Mouse (Mus musculus) hindbrain, embryonic 16.5 days (tissue): ENCODE measurements at regions not wholly inside any gene's neighbourhood (a gene's known extent, or its start where the extent isn't known, plus 50 kb on each side); places are given as distances from the start of the nearest gene placed in this dataset.

Experiments
- ATAC-seq: fragments of 200-750 bp; cut with Nextera tagmentation; 2 replicates; pipeline ENCODE4 v1.8.0; 2017; ENCODE audit warnings: moderate TSS enrichment, moderate library complexity
- H3K27ac ChIP-seq: fragments of 300-500 bp; sonication (generic); 2 replicates; pipeline ENCODE4 v1.5.1; 2014; ENCODE audit warnings: low read depth, mild to moderate bottlenecking, control low read depth, low read length, moderate library complexity
- H3K27me3 ChIP-seq: fragments of 300-500 bp; sonication (generic); replicated peaks from 2 replicates; pipeline ENCODE4 v1.6.1; 2014; ENCODE audit warnings: low read length; ENCODE audit not compliant: control insufficient read depth, insufficient read depth
- H3K36me3 ChIP-seq: fragments of 300-500 bp; sonication (generic); 2 replicates; pipeline ENCODE4 v1.6.1; 2014; ENCODE audit warnings: mild to moderate bottlenecking, low read length, moderate library complexity, mixed read lengths; ENCODE audit not compliant: control insufficient read depth, insufficient read depth
- H3K4me1 ChIP-seq: fragments of 300-500 bp; sonication (generic); 2 replicates; pipeline ENCODE4 v1.6.1; 2014; ENCODE audit warnings: low read depth, low read length; ENCODE audit not compliant: control insufficient read depth, insufficient read depth
- H3K4me2 ChIP-seq: fragments of 300-500 bp; sonication (generic); 2 replicates; pipeline ENCODE4 v1.6.1; 2014; ENCODE audit warnings: mild to moderate bottlenecking, low read length, control low read depth, moderate library complexity
- H3K4me3 ChIP-seq: fragments of 300-500 bp; sonication (generic); 2 replicates; pipeline ENCODE4 v1.5.1; 2014; ENCODE audit warnings: mild to moderate bottlenecking, low read length, control low read depth, moderate library complexity
- H3K9ac ChIP-seq: fragments of 300-500 bp; sonication (generic); 2 replicates; pipeline ENCODE4 v1.6.1; 2014; ENCODE audit warnings: low read depth, mild to moderate bottlenecking, control low read depth, low read length, moderate library complexity
- H3K9me3 ChIP-seq: fragments of 300-500 bp; sonication (generic); 2 replicates; pipeline ENCODE4 v1.6.1; 2014; ENCODE audit warnings: mild to moderate bottlenecking, low read length, moderate library complexity; ENCODE audit not compliant: control insufficient read depth
- WGBS: fragments of 180-500 bp; shearing (Covaris S2); extraction: QIAGEN DNeasy Blood & Tissue Kit; methylation state at CpG from one replicate; pipeline ENCODE4 v1.1.7; 2014; 5-methylcytosine and 5-hydroxymethylcytosine counted together

GRCm38 (mm10) chr16:95127616-95128015 is 129.7 kb upstream of the Kcnj15 start:
- Histone ChIP-seq H3K9ac (no peak overlapping the region), H3K4me2 (no peak overlapping the region), H3K27ac (no peak overlapping the region), H3K4me3 (no peak overlapping the region), H3K27me3 (no peaks in the 10 kb centered on the region), H3K36me3 (no peaks in the 10 kb centered on the region), H3K9me3 (no peaks in the 10 kb centered on the region), H3K4me1 (0 out of 2 replicates have a peak, but pooled peaks cover 2% of the 10 kb centered on the region)
- WGBS, result 48% methylated on average over 8 of the region's 8 CpGs
- ATAC-seq, result no peak

DNA sequence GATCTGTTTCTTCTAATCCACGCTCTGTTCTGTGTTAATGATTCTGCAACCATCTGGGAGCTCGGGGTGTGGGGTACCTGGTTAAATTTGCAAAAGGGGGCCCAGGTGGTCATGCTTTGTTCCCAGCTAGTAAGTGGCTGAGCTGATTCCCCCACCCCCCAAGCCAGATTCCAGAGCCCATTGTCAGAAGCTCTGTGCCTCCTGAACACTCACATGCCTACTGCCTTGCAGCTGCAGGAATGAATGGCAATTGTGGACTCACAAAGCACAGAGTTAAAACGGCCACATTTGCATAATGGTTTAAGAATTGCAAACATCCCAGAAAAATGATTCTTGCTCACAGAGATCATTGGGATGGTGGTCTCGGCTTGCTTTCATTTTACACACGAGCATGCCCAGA is 125.5 kb upstream of the Kcnj15 start:
- H3K9ac ChIP-seq, result no peak overlapping the region
- ATAC-seq, result peak; percentile 54; the same call in 1 of the 2 replicates
- WGBS, result 33% methylated on average over 5 of the region's 5 CpGs
- H3K27ac ChIP-seq, result 0 out of 2 replicates have a peak overlapping the region, but pooled peaks have one; percentile 19
- no peaks in the 10 kb centered on the region for H3K36me3 ChIP-seq
- no peaks in the 10 kb centered on the region for H3K9me3 ChIP-seq
- H3K4me3 ChIP-seq, result no peak overlapping the region
- no peak overlapping the region for H3K4me2 ChIP-seq
- H3K4me1 ChIP-seq, result 0 out of 2 replicates have a peak, but pooled peaks cover 2% of the 10 kb centered on the region
- H3K27me3 ChIP-seq, result no peaks in the 10 kb centered on the region; the same call in 1 of the 2 replicates

DNA sequence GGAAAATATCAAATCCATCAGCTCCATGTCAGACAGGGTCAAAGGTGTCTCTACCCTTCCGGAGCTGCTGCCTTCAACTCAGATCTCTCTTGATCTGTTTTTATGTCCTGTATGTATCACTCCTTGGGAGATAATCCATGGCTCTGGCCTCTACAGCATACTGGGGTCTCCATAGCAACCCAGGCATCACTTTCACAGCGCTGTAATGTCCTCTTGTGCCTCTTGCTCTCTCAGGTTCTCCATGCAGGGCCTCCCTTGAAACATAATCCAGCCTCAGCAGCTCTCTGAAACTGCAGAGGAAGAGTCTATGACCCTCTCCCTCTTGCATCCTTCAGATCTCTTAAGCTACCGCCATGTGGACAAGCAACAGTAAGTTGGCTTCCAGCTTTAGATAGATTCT is 118.5 kb upstream of the Kcnj15 start:
- WGBS, result 72% methylated on average over 3 of the region's 3 CpGs
- no peak overlapping the region for H3K27ac ChIP-seq
- no peak overlapping the region for H3K4me3 ChIP-seq
- H3K9ac ChIP-seq, result no peak overlapping the region
- no peak overlapping the region for H3K4me2 ChIP-seq
- no peaks in the 10 kb centered on the region for H3K9me3 ChIP-seq
- no peaks in the 10 kb centered on the region; the same call in 1 of the 2 replicates for H3K27me3 ChIP-seq
- H3K36me3 ChIP-seq, result no peaks in the 10 kb centered on the region
- H3K4me1 ChIP-seq, result peaks cover 10% of the 10 kb centered on the region
- ATAC-seq, result no peak

DNA sequence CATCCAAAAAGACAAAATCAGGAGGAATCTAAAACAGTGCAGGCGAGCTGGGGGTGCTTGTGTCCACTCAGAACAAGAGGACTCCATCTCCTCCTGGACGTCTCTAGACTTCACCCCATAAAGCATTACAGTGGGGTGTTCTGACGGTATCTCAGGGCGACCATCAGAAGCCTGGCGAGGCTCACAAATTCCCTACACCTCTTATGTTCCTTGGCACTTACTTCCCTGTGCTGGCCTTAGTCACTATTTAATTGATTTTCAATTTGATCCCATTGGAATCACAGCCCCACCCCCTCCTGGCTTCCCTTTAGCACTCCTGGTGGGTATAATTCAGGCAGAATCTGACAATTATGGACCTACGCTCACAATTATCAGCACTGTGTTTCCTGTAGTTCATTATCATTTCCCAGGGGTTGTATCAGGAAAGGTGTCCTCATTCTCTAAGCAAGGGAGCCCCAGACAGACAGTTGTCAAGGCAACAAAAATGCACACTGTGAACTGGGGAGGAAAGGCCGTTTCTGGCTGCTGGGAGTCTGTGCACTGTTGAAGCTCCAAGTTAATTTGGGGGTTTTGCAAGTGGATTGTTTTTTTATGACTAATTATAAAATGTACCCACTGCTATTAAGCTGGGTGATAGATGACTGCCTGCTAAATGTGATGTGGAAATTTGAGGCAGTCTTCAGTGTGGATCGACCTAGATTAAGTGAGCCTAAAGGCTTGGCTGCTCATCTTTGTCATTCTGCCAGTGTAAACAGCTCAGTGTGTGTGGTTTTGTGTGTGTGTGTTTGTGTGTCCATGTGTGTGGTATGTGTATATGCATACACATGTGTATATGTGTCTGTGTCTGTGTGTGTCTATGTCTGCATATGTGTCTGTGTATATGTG is 115.6 kb upstream of the Kcnj15 start:
- Histone ChIP-seq H3K4me2 (no peak overlapping the region), H3K4me3 (no peak overlapping the region), H3K27me3 (no peaks in the 10 kb centered on the region), H3K27ac (peak overlapping the region; percentile 51), H3K9ac (no peak overlapping the region), H3K36me3 (no peaks in the 10 kb centered on the region), H3K4me1 (peaks cover 10% of the 10 kb centered on the region), H3K9me3 (no peaks in the 10 kb centered on the region)
- WGBS, result 42% methylated on average over 8 of the region's 8 CpGs
- peak; percentile 88 for ATAC-seq

DNA sequence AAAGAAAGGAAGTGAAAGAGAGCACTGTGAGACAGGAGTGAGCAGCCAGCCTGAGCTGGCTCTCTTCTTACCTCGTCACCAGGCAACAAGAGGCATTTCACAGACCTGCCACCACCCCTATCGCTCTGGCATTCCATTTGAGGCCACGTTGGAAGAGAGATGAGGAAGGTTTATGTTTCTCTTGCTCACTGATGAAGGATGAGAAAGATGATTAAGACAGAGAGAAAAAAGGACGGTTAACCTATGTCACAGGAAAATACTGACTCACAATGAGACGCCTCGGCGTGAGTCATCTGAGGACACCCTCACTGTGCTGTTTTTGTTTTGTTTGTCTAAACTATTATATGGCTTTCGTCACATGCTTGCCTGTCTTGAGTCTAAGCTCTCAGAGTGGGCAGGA is 106.9 kb upstream of the Kcnj15 start:
- H3K9me3 ChIP-seq, result no peaks in the 10 kb centered on the region
- WGBS, result 68% methylated on average over 8 of the region's 8 CpGs
- no peaks in the 10 kb centered on the region for H3K27me3 ChIP-seq
- no peak overlapping the region for H3K9ac ChIP-seq
- no peak overlapping the region for H3K4me3 ChIP-seq
- no peaks in the 10 kb centered on the region for H3K36me3 ChIP-seq
- no peak for ATAC-seq
- H3K27ac ChIP-seq, result no peak overlapping the region
- H3K4me1 ChIP-seq, result no peaks in the 10 kb centered on the region
- no peak overlapping the region for H3K4me2 ChIP-seq

DNA sequence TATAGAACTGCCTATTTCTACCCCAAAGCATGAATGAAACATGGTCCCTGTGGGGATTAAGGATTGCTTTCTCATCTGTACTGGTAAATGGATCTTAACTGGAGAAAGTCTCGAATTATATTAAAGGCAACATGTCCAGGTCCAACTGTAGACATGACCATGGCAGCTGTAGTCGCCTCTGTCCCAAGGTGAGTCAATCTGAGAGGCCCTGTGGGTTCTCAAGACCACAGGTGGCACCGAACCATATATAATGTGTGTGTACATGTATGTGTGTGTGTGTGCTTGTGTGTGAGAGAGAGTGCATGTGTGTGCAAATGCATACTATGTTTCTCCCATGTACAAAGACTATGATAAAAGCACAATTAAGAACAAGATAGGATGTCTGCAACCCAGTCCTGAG is 105.9 kb upstream of the Kcnj15 start:
- Histone ChIP-seq H3K4me2 (no peak overlapping the region), H3K9ac (no peak overlapping the region), H3K9me3 (no peaks in the 10 kb centered on the region), H3K27me3 (no peaks in the 10 kb centered on the region), H3K36me3 (no peaks in the 10 kb centered on the region), H3K27ac (no peak overlapping the region), H3K4me1 (no peaks in the 10 kb centered on the region), H3K4me3 (no peak overlapping the region)
- no peak for ATAC-seq
- 80% methylated on average over 3 of the region's 3 CpGs for WGBS

DNA sequence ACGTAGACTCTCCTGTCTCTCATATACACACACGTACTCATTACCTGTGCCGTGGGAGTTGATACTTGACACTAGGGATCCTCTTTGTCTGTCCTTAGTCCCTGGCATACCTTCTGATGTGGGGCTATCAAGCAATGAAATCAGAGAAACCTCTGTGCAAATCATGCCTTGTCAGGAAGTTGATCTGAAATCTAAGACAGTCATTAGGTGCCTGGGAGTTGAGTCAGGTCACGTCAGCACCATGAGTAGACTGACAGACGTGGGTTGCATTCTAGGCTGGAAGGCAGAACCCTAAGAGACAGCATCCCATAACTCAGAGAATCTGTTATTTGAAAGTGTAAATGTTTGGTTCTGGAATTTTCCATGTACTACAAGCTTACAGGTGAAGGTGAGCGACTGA is 105.4 kb upstream of the Kcnj15 start:
- H3K4me1 ChIP-seq, result no peaks in the 10 kb centered on the region
- H3K4me3 ChIP-seq, result no peak overlapping the region
- H3K4me2 ChIP-seq, result no peak overlapping the region
- no peaks in the 10 kb centered on the region for H3K9me3 ChIP-seq
- ATAC-seq, result no peak
- no peak overlapping the region for H3K27ac ChIP-seq
- H3K36me3 ChIP-seq, result no peaks in the 10 kb centered on the region
- 89% methylated on average over 6 of the region's 6 CpGs for WGBS
- no peaks in the 10 kb centered on the region for H3K27me3 ChIP-seq
- H3K9ac ChIP-seq, result no peak overlapping the region

DNA sequence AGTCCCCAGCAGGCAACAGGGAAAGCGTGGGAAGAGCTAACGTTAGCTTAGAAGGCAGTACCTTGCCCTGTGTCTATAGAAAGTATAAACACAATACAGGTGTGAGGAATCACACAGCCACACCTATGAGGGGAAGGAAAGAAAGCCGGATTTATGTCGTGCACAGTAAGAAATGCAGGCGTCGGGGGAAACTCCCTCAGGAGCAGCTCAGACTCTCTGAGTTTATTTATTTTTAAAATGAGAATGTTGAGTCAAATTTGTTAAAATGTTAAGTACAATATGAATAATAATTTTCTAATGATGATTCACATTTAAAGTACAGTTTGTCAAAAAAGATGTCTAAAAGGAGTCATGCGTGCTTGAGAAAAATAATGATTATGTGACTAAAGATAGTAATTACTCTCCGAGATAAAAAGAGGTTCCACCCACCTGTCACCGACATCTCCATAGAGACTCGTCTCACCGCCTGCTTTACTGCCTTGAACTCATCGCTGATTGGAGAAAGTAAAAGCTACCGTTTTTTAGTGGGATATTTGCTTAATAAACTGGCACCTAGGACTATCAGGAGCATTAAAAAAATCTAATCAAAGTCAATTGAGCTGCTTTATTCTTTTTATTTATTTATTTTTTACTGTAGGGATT is 104.5 kb upstream of the Kcnj15 start:
- Histone ChIP-seq H3K36me3 (no peaks in the 10 kb centered on the region), H3K27me3 (no peaks in the 10 kb centered on the region), H3K9me3 (no peaks in the 10 kb centered on the region), H3K4me3 (no peak overlapping the region), H3K4me1 (no peaks in the 10 kb centered on the region), H3K27ac (no peak overlapping the region), H3K9ac (no peak overlapping the region), H3K4me2 (no peak overlapping the region)
- WGBS, result 70% methylated on average over 13 of the region's 13 CpGs
- ATAC-seq, result no peak

DNA sequence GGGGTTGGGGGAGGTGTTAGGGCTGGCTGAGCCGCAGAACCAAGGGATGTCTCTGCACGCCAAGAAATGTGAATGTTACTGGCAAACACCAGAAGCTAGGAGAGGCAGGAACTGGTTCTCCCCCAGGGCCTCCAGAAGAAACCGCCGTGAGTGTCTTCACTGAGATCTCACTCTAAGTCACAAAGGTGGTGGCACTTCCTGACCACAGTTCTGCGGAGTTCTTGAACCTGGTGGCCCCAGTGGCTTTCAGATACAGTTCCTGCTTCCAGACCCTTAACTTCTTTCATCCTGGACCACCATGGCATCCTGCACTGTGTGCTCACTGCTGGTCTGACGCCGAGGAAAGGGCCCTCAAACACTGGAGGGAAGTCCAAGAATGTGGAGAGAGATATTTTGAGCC is 89.0 kb upstream of the Kcnj15 start:
- no peaks in the 10 kb centered on the region for H3K36me3 ChIP-seq
- H3K9ac ChIP-seq, result no peak overlapping the region
- no peak for ATAC-seq
- no peaks in the 10 kb centered on the region for H3K27me3 ChIP-seq
- no peak overlapping the region for H3K4me2 ChIP-seq
- no peak overlapping the region for H3K4me3 ChIP-seq
- H3K4me1 ChIP-seq, result no peaks in the 10 kb centered on the region
- no peaks in the 10 kb centered on the region for H3K9me3 ChIP-seq
- WGBS, result 86% methylated on average over 7 of the region's 7 CpGs
- H3K27ac ChIP-seq, result no peak overlapping the region
